Mouse (Mus musculus) forebrain, embryonic 13.5 days (tissue): ENCODE measurements at regions not wholly inside any gene's neighbourhood (a gene's known extent, or its start where the extent isn't known, plus 50 kb on each side); places are given as distances from the start of the nearest gene placed in this dataset.

Source experiments
- ATAC-seq: fragments of 200-750 bp; cut with Nextera tagmentation; 2 replicates; pipeline ENCODE4 v1.8.0; 2017
- H3K27ac ChIP-seq: fragments of 300-500 bp; sonication (generic); 2 replicates; pipeline ENCODE4 v1.5.1; 2015; ENCODE audit warnings: inconsistent platforms, mild to moderate bottlenecking, moderate library complexity
- H3K27me3 ChIP-seq: fragments of 300-500 bp; sonication (generic); 2 replicates; pipeline ENCODE4 v1.6.1; 2015; ENCODE audit warnings: mild to moderate bottlenecking, inconsistent platforms
- H3K36me3 ChIP-seq: fragments of 300-500 bp; sonication (generic); 2 replicates; pipeline ENCODE4 v1.6.1; 2015; ENCODE audit warnings: mild to moderate bottlenecking, inconsistent platforms; ENCODE audit not compliant: poor library complexity, severe bottlenecking
- H3K4me1 ChIP-seq: fragments of 300-500 bp; sonication (generic); 2 replicates; pipeline ENCODE4 v1.6.1; 2015; ENCODE audit warnings: inconsistent platforms
- H3K4me2 ChIP-seq: fragments of 300-500 bp; sonication (generic); 2 replicates; pipeline ENCODE4 v1.6.1; 2015; ENCODE audit warnings: inconsistent platforms, mild to moderate bottlenecking, moderate library complexity
- H3K4me3 ChIP-seq: fragments of 300-500 bp; sonication (generic); 2 replicates; pipeline ENCODE4 v1.5.1; 2015; ENCODE audit warnings: mild to moderate bottlenecking, inconsistent platforms
- H3K9ac ChIP-seq: fragments of 300-500 bp; sonication (generic); 2 replicates; pipeline ENCODE4 v1.6.1; 2015; ENCODE audit warnings: mild to moderate bottlenecking, inconsistent platforms
- H3K9me3 ChIP-seq: fragments of 300-500 bp; sonication (generic); replicated peaks from 2 replicates; pipeline ENCODE4 v1.6.1; 2016; ENCODE audit warnings: inconsistent platforms
- WGBS: fragments of 180-500 bp; shearing (Covaris S2); methylation state at CpG from one replicate; pipeline ENCODE4 v1.1.7; 2015; 5-methylcytosine and 5-hydroxymethylcytosine counted together

DNA sequence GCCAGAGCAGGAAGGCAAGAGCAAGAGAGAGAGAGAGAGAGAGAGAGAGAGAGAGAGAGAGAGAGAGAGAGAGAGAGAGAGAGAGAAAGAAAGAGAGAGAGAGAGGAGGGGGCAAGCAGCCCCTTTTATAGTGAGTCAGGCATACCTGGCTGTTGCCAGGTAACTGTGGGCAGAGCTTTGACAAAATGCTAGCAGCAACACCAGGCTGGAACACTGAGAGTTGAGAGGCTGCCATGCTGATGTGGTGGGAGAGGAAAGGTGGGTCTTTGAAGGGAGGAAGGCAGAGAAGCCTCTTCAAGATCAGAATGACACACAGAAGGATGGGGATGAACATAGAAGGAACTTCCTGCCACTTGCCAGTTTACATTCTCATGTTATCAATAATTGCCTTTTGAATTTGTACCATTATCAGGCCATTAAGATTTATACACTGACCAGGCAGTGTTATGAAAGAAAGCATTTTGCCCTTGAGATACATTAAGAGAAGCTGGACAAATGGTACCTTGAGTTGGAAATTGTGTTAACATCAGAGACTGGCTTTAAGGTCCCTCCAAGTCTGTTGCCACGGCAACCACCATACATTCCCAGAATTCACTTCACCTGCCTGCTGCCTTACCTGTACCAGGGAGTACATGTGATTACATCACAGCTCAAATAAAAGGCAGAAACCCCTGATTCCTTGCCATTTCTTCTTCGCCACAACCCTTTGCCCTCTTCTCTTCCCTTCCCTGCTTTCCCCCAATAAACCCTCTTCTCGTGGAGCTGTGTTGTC, 463.3 kb downstream of the Plod2 start:
- ATAC-seq: no peak
- no peak overlapping the region for H3K4me3 ChIP-seq
- H3K27ac ChIP-seq: no peak overlapping the region
- no peak overlapping the region for H3K9ac ChIP-seq
- H3K27me3 ChIP-seq: no peaks in the 10 kb centered on the region
- 84% methylated on average over 3 of the region's 3 CpGs for WGBS
- no peak overlapping the region for H3K4me2 ChIP-seq
- H3K36me3 ChIP-seq: no peaks in the 10 kb centered on the region
- no peaks in the 10 kb centered on the region; the same call in 1 of the 2 replicates for H3K4me1 ChIP-seq
- H3K9me3 ChIP-seq: no peaks in the 10 kb centered on the region

DNA sequence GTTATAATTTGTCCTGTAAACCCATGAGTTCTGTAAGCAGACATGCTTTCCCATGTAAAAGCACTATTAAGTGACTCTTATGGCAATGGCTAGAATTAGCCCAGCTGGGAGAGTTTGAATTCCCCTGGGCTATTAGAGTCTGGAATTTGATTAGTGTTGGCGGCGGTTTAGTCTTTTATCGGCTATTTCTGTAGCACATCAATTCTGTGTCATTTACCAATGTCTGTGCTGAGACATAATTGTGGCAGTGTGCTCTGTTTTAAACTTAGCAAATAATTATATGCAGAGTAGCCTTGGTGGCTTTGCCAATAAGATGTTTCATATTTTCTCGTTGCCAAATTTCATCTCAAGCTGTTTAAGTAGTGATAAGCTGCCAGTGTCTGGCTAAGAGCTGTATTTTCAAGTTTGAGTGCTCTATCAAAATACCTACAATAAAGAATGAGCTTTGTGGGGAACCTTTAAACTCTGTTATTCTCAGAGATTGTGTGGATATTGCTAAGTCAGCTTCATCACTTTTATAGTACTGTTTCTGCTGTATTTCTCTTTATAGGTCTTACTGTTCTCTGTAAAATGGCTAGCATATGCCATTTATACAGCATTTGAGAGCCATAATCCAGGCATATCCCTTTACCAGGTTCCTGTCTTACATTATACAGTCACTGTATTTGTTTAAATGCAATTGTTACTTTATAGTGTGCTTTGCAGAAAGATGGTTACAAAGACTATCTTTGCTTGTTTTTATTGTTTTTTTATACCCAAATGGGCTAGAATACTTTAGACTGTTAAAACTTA, 466.7 kb downstream of the Plod2 start:
- no peak overlapping the region for H3K4me2 ChIP-seq
- no peaks in the 10 kb centered on the region; the same call in 1 of the 2 replicates for H3K4me1 ChIP-seq
- no peak overlapping the region for H3K9ac ChIP-seq
- peak; percentile 84 for ATAC-seq
- no peaks in the 10 kb centered on the region for H3K36me3 ChIP-seq
- H3K27ac ChIP-seq: no peak overlapping the region
- 44% methylated on average over 4 of the region's 4 CpGs for WGBS
- H3K4me3 ChIP-seq: no peak overlapping the region
- no peaks in the 10 kb centered on the region for H3K27me3 ChIP-seq
- no peaks in the 10 kb centered on the region for H3K9me3 ChIP-seq

DNA sequence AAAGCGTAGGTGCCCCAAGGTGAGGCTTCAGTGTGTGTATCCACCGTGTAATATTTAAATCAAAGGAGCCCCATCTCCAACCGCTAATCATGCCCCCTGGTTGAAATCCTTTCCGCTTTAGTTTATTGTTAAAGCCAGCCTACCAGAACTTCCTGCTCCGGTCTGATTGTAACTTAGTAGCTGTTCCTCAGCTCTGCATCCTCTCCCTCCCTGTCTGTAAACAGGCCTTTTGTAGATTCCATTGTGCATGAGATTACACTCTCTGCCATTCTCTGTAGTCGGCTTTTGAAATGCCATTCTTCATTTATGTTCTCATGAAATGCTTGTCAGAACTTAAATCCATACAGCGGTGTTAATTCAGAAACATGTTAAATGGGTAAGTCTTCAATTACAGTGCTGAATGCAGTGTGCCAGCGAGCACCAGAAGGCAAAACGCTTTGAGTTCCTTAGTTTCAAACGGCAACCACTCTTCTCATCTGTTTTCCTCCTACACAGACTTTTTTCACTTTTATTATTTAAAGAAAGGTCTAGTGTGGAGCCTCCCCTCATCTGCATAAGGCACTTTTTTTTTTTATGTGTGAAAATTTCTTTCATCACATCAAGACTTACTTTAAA, 502.4 kb downstream of the Plod2 start:
- H3K27me3 ChIP-seq: no peaks in the 10 kb centered on the region
- no peak for ATAC-seq
- no peaks in the 10 kb centered on the region for H3K4me1 ChIP-seq
- no peaks in the 10 kb centered on the region for H3K36me3 ChIP-seq
- 52% methylated on average over 10 of the region's 10 CpGs for WGBS
- H3K9ac ChIP-seq: no peak overlapping the region
- no peak overlapping the region for H3K4me3 ChIP-seq
- H3K4me2 ChIP-seq: no peak overlapping the region
- no peaks in the 10 kb centered on the region for H3K9me3 ChIP-seq
- H3K27ac ChIP-seq: no peak overlapping the region

DNA sequence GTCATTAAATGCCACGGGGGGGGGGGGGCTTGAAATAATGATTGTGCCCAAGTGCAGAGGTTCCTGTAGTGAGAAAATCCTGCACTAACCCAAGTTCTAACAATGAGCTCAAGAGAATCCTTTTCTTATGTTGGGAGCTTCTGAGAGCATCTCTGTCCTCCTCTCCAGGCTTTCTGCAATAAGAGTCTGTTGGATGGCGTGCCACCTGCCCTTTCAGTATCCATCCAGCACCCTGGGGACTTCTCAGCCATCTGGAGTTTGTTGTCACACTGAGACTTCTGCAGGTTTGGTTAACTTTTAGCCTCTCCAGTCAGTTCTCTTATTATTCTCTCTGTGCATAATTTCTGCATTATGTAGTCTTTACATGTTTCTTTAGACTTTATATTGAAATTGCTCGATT, 530.1 kb downstream of the Plod2 start:
- whole genome bisulfite sequencing: 77% methylated on average over 3 of the region's 3 CpGs
- no peak for ATAC-seq
- no peak overlapping the region for H3K4me3 ChIP-seq
- no peaks in the 10 kb centered on the region for H3K9me3 ChIP-seq
- H3K36me3 ChIP-seq: no peaks in the 10 kb centered on the region
- H3K27me3 ChIP-seq: no peaks in the 10 kb centered on the region
- H3K4me2 ChIP-seq: no peak overlapping the region
- H3K9ac ChIP-seq: no peak overlapping the region
- H3K4me1 ChIP-seq: no peaks in the 10 kb centered on the region
- no peak overlapping the region for H3K27ac ChIP-seq

DNA sequence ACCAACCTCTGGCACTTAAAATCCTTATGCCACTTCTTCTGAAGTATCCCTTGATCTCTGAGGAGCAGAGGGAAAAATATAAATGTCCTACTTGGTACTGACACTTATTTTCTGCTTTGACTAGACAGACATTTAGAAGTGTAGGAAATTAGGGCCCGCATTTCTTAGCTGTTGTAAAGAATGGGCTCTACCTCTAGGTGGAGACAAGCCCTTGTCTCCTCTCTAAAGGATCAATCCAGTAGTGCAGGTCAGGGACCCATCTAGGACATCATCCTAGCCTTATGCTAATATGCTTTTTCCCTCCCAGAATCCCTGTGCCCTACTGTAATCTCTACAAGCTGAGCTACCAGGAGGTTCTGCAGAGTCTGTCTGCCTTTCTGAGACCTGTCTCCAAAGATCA, 541.1 kb downstream of the Plod2 start:
- Histone ChIP-seq H3K27ac (no peak overlapping the region), H3K9ac (no peak overlapping the region), H3K27me3 (no peaks in the 10 kb centered on the region), H3K9me3 (no peaks in the 10 kb centered on the region), H3K36me3 (no peaks in the 10 kb centered on the region), H3K4me1 (no peaks in the 10 kb centered on the region), H3K4me3 (no peak overlapping the region), H3K4me2 (no peak overlapping the region)
- 78% methylated on average over 1 of the region's 1 CpGs for WGBS
- no peak for ATAC-seq

DNA sequence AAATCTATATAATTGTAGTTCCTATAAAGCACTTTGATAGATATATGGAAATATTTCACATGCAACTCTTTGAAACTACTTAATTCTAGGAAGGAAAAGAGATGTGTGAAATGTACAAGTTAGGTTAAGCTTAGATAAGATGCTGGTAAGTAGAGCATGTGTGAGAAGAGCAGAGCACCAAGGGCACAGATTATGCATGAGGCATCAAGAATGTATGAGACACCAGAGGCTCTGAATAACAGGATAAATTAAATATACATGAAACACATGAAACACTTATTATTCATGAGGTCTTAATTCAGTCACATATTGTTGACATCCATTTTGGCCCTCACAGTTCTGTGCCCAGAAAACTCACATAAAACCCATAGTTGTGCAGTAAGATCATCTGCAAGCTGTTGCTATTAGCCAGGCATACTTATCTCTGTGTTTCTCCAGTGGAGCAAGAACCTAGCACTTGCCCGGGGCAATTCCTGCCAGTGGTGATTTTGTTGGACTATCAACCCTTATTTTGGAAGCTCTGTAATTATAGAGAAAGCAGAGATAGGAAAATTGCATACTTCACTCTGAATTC, 556.1 kb downstream of the Plod2 start:
- Histone ChIP-seq H3K27ac (no peak overlapping the region), H3K27me3 (no peaks in the 10 kb centered on the region), H3K4me2 (no peak overlapping the region), H3K36me3 (no peaks in the 10 kb centered on the region), H3K9ac (no peak overlapping the region), H3K4me3 (no peak overlapping the region), H3K9me3 (no peaks in the 10 kb centered on the region), H3K4me1 (no peaks in the 10 kb centered on the region)
- peak; percentile 83 for ATAC-seq
- 62% methylated on average over 1 of the region's 1 CpGs for WGBS

DNA sequence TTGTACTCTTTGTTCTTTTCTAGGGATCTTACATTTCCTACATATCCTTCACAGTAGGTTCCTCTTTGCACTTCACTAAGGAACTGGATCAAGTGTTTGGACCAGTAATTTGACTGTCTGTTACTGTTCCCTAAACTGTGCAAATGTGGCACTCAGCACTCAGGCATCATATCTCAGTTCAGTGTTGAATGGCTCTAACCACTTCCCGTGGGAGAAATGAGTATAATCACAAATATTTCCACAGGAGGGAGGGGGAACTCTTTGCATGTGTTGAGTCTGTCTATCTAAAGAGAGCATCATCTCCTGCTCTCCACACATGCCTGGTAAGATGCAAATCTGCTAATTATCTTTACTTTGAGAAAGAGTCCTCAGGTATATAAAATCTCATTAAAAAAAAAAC, 588.5 kb downstream of the Plod2 start:
- ATAC-seq: no peak
- Histone ChIP-seq H3K4me2 (no peak overlapping the region), H3K9me3 (no peaks in the 10 kb centered on the region), H3K27ac (no peak overlapping the region), H3K27me3 (no peaks in the 10 kb centered on the region), H3K36me3 (no peaks in the 10 kb centered on the region), H3K9ac (no peak overlapping the region), H3K4me3 (no peak overlapping the region), H3K4me1 (no peaks in the 10 kb centered on the region)
- WGBS: 59% methylated on average over 1 of the region's 1 CpGs

DNA sequence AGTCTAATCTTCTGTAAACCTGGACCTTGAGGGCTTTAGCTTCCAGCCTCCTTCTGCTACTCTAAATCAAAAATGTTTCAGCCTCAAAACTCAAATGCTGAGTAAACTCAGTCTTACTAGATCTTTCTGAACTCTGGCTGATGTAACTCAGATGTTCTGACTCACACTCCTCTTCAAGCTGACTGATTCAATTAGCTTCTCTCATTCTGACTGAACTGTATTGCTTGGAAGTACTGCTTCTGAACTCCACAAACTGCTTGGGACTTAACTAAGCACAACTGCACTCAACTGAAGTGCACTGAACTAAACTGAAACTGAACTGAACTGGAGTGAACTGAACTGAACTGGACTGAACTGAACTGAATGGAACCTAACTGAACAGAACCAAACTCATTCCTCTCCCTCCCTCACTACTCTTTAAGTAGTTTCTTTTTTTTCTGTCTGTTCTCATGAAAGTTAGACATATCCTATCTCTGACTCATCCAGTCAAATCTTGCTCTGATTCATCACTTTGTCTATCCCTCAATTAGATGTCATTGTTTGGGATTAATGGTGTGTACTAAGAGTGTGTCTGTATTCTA, 589.7 kb downstream of the Plod2 start:
- Histone ChIP-seq H3K36me3 (no peaks in the 10 kb centered on the region), H3K9ac (no peak overlapping the region), H3K27me3 (no peaks in the 10 kb centered on the region), H3K9me3 (no peaks in the 10 kb centered on the region), H3K4me1 (no peaks in the 10 kb centered on the region), H3K4me2 (no peak overlapping the region), H3K4me3 (no peak overlapping the region), H3K27ac (no peak overlapping the region)
- ATAC-seq: no peak

DNA sequence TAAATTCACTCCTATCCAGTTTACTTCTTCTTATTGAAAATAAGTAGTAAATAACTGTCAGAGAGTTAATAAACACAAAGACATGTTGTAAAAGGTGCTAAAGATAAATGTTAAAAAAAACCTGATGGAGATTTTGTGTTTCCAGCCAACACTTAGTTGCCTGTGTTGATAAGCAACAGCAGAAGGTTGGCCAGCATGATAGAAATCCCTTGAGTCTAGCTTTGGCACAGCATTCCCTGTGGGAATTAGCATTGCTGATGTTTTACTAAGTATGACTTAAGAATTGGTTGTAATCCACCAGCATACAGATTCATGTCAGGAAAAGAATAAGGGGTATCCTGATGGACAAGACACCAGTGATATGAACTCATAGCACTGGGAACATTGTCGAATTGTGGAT, 594.3 kb downstream of the Plod2 start:
- WGBS: 95% methylated on average over 1 of the region's 1 CpGs

DNA sequence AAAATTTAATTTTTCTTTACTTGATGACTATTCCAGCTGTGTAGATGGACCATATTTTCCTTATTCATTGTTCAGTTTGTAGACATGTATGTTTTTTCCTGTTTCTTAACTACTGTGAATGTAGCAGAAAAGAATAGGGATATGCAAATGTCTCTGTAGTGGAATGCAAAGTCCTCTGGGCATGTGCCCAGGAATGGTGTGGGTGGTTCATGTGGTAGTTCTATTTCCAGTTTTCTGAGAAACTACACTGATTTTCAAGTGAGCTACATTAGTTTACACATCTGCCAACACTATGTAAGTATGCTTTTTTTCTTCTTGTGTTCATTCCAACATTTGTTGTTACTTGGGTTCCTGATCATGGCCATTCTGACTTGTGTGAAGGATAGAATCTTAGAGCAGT, 628.0 kb downstream of the Plod2 start:
- Histone ChIP-seq H3K36me3 (no peaks in the 10 kb centered on the region), H3K9ac (no peak overlapping the region), H3K9me3 (no peaks in the 10 kb centered on the region), H3K27me3 (no peaks in the 10 kb centered on the region), H3K4me1 (no peaks in the 10 kb centered on the region), H3K4me2 (no peak overlapping the region), H3K4me3 (no peak overlapping the region), H3K27ac (no peak overlapping the region)
- ATAC-seq: no peak

More for the DNA sequence above, 594.3 kb downstream of the Plod2 start:
- no peaks in the 10 kb centered on the region for H3K9me3 ChIP-seq
- H3K4me3 ChIP-seq: no peak overlapping the region
- no peak overlapping the region for H3K27ac ChIP-seq
- H3K4me1 ChIP-seq: no peaks in the 10 kb centered on the region
- H3K9ac ChIP-seq: no peak overlapping the region
- H3K27me3 ChIP-seq: no peaks in the 10 kb centered on the region
- no peak overlapping the region for H3K4me2 ChIP-seq
- no peaks in the 10 kb centered on the region for H3K36me3 ChIP-seq
- ATAC-seq: peak; percentile 41; the same call in 1 of the 2 replicates

DNA sequence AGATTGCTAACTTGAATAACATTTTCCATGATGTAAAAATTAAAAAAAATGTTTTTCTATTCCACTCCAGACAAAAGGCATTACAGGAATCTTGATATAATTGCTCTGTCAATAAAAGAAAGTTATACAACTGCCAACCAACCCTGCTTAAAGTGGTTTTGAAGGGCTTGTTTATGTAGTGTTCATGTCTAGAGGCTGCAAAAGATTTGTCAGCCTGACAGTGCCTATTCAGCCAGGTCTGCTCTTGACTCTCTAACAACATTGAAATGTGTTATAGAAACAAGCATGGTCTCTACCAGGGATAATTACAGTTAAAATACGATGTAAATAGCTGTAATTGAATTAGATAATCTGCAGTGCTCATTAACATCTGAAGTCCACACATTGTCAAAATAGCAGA, 644.6 kb downstream of the Plod2 start:
- no peaks in the 10 kb centered on the region for H3K36me3 ChIP-seq
- peaks cover 6% of the 10 kb centered on the region; the same call in 1 of the 2 replicates for H3K27me3 ChIP-seq
- no peak overlapping the region for H3K27ac ChIP-seq
- 24% methylated on average over 1 of the region's 1 CpGs for WGBS
- H3K4me1 ChIP-seq: peaks cover 5% of the 10 kb centered on the region; the same call in 1 of the 2 replicates
- H3K9me3 ChIP-seq: no peaks in the 10 kb centered on the region
- no peak overlapping the region for H3K9ac ChIP-seq
- H3K4me2 ChIP-seq: no peak overlapping the region
- peak; percentile 97 for ATAC-seq
- no peak overlapping the region for H3K4me3 ChIP-seq

DNA sequence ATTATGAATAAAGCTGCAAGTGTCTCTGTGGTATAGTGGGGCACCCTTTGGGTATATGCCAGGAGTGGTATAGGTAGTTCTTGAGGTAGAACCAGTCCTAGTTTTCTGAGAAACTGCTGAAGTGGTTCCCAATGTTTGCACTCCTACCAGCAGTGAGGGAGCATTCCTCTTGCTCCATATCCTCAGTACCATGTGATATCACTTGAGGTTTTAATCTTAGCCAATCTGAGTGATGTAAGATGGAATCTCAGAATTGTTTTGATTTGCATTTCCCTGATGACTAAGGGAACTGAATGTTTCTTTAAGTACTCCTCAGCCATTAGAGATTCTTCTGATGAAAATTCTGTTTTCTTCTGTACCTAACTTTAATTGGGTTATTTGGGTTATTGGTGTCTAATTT, 690.5 kb downstream of the Plod2 start:
- Histone ChIP-seq H3K4me2 (no peak overlapping the region), H3K27ac (no peak overlapping the region), H3K36me3 (no peaks in the 10 kb centered on the region), H3K4me3 (no peak overlapping the region), H3K4me1 (no peaks in the 10 kb centered on the region), H3K9me3 (no peaks in the 10 kb centered on the region), H3K27me3 (no peaks in the 10 kb centered on the region), H3K9ac (no peak overlapping the region)
- no peak for ATAC-seq
